Mouse (Mus musculus) bone marrow, adult 2 months (tissue): ENCODE measurements around the gene Fbxl15. TPM values are rescaled to one million over a fixed set of nuclear protein-coding genes. Genes with fewer than 3 reads are reported as not detected.

Source experiments
- H3K27ac ChIP-seq: fragments of 200-500 bp; 2 replicates; pipeline ENCODE4 v1.5.1; 2012; ENCODE audit warnings: low read depth, mild to moderate bottlenecking, control low read depth, inconsistent platforms, low read length; ENCODE audit not compliant: control insufficient read depth, poor library complexity, insufficient read depth
- H3K4me1 ChIP-seq: fragments of 200-500 bp; 2 replicates; pipeline ENCODE4 v1.6.1; 2011; ENCODE audit warnings: low read length; ENCODE audit not compliant: control insufficient read depth, insufficient read depth
- H3K4me3 ChIP-seq: fragments of 200-500 bp; replicated peaks from 2 replicates; pipeline ENCODE3; 2011; ENCODE audit warnings: mild to moderate bottlenecking, low read depth, low read length, control low read depth; ENCODE audit not compliant: control insufficient read depth
- CTCF ChIP-seq: fragments of 200-500 bp; IDR thresholded peaks from 2 replicates; pipeline ENCODE4 v1.5.1; 2011; ENCODE audit warnings: low read length, control low read depth; ENCODE audit not compliant: control insufficient read depth, insufficient read depth
- POLR2A ChIP-seq: fragments of 200-500 bp; IDR thresholded peaks from 2 replicates; pipeline ENCODE4 v1.6.1; 2011; ENCODE audit warnings: low read depth, mild to moderate bottlenecking, control low read depth, low read length, borderline replicate concordance; ENCODE audit not compliant: control insufficient read depth
- WGBS: fragments of 180-500 bp; shearing (Covaris S2); methylation state at CpG from one replicate; pipeline ENCODE4 v1.1.7; 2018; 5-methylcytosine and 5-hydroxymethylcytosine counted together
- polyA plus RNA-seq: library from polyadenylated mRNA; stranded (reverse); fragments of >200 nt; gene quantifications from 2 replicates; pipeline ENCODE4 v1.2.4, GENCODE M21; 2011; ENCODE audit warnings: low replicate concordance; ENCODE audit not compliant: missing spikeins, insufficient read depth, insufficient read length

The Fbxl15 gene
- polyA plus RNA-seq, 1 experiment = 1.2 TPM

DNA sequence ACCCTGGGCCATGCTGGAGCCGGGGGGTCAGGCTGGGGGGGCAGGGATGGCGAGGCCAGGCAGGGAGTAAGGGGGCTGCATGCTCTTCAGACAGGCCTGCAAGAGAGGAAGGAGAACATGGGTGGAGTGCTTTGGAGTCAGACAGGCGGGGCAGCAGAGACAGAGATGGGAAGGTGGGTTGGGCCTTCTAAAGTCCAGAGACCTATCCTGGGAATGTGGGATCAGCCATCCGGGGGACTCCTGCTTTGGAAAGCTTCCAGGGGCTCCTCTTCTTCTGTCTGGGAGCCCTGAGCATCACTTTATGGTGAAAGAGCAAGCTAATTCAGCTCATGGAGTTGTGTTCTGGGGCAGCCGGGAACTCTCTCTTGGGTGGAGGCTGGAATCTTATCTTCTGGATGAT is 3.1 kb upstream of the Fbxl15 start:
- H3K27ac ChIP-seq = no peak overlapping the region
- H3K4me3 ChIP-seq = no peak overlapping the region
- TF ChIP-seq POLR2A = no peak
- TF ChIP-seq CTCF = no peak
- H3K4me1 ChIP-seq = peaks cover 4% of the 10 kb centered on the region; the same call in 1 of the 2 replicates
- 72% methylated on average over 5 of the region's 5 CpGs for WGBS

DNA sequence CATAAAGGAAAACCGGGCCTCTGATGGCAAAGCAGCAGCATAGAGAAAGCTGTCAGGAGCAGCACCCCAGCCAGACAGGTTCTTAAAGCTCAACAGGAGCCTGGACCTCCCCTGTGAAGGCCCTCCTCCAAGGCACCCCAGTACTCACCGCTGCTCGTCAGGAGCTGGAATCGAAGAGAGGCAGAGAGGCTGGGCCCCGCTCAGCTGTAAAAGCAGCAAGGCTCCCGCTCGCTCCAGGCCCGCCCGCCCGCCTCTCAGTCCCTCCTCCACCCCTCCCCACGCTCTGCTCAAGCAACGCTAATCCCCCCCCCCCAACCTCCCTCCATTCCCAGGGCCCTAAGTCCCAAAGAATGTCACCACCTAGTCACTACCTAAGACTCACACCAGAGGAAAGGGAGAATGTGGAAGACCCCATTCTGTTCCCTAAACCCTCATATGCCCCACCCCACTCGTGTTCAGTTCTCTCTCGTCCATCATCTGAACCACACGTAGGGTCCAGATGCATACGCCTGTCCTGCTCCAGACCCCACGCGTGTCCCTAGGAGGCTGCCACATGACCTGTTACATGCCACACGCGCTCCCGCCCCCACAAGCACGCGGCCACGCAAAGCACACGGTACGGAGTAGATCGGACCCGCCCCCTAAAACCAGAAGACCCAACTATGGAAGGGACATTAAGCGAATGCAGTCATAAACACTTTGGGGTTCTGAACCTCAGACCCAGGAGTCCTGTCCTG is 1.8 kb upstream of the Fbxl15 start:
- TF ChIP-seq POLR2A = no peak
- no peak for TF ChIP-seq CTCF
- WGBS = 18% methylated on average over 29 of the region's 29 CpGs
- H3K27ac ChIP-seq = no peak overlapping the region
- H3K4me3 ChIP-seq = no peak overlapping the region
- H3K4me1 ChIP-seq = peaks cover 4% of the 10 kb centered on the region; the same call in 1 of the 2 replicates

DNA sequence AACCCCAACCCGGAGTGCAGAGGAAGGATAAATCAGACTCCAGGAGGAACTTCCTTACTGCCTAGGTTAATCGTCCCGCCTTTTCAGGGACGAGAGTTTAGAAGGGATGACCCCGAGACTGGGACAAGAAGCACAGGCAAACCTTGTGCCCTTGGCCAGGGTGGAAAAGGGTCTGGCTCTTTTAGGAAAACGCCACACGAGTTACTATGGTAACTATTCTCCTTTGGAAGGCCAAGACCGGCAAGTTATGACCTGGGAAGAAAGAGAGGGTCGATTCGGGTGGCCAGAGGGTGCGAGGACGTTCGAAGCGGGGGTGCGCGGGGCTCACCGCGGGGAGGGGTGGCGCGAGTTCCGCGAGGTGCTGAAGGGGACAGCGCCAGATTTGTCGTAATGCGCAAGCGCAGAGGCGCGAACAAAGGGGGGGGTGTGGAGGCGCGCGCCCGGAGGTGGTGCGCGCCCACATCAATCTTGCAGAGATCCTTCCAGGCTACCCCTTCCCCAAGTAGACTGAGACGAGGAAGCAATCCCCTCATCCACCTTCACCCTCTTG is 1.2 kb upstream of the Fbxl15 start, which contains the start of gene Psd:
Psd (minus strand) TSS at position 401 of the 550 bp plus-strand sequence.
- TF ChIP-seq CTCF (no peak), POLR2A (no peak)
- WGBS = under 1% methylated on average over 35 of the region's 35 CpGs
- H3K4me1 ChIP-seq = peaks cover 4% of the 10 kb centered on the region; the same call in 1 of the 2 replicates
- H3K27ac ChIP-seq = peak within 1 kb of the TSS; percentile 94
- peak within 1 kb of the TSS; percentile 99 for H3K4me3 ChIP-seq

DNA sequence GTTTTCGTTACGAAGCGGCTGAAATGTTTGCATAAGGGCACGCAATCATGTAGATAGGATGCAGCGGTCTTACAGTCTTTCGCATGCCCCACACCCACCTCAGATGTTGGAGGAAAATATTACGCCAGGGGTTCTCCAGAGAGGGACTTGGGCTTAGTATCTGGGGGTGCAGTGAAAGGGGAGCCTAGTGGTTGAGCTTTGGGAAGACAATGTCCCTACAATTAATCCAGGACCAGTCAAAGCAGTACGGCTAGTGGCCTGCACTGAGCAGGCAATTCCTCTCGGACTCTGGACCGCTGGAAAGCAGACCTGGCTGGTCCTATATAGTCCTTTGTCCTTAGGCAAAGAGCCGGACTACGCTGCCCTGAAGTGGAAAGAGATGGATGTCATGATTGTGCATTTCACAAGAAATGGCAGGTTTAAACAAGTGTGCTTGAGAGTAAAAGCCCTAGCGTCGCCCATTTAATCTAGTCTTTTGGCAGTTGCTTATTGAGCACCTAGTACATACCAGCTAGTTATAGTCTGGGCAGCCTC is 386 bp upstream of the Fbxl15 start:
- TF ChIP-seq POLR2A (no peak), CTCF (no peak)
- Histone ChIP-seq H3K4me3 (peak overlapping the region; percentile 99), H3K4me1 (peaks cover 4% of the 10 kb centered on the region; the same call in 1 of the 2 replicates), H3K27ac (peak overlapping the region; percentile 94; the same call in 1 of the 2 replicates)
- 28% methylated on average over 14 of the region's 14 CpGs for WGBS

DNA sequence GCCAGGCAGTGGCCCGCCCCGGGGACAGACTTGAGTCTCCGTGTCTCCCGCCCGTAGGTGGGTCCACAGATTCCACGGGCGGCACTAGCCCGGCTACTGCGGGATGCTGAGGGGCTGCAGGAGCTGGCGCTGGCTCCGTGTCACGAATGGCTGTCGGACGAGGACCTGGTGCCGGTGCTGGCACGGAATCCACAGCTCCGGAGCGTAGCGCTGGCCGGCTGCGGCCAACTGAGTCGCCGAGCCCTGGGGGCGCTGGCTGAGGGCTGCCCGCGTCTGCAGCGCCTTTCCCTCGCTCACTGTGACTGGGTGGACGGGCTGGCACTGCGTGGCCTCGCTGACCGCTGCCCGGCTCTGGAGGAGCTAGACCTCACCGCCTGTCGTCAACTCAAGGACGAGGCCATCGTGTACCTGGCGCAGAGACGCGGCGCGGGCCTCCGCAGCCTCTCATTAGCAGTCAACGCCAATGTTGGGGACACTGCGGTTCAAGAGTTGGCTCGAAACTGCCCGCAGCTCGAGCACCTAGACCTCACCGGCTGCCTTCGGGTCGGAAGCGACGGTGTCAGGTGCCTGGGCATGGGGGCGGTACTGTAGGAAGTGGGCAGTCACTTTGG is 1.2 kb downstream of the Fbxl15 start:
- peak overlapping the region; percentile 99 for H3K4me3 ChIP-seq
- peak overlapping the region; percentile 94; the same call in 1 of the 2 replicates for H3K27ac ChIP-seq
- WGBS = 1% methylated on average over 54 of the region's 54 CpGs
- H3K4me1 ChIP-seq = peaks cover 4% of the 10 kb centered on the region; the same call in 1 of the 2 replicates
- TF ChIP-seq POLR2A (no peak), CTCF (no peak)

DNA sequence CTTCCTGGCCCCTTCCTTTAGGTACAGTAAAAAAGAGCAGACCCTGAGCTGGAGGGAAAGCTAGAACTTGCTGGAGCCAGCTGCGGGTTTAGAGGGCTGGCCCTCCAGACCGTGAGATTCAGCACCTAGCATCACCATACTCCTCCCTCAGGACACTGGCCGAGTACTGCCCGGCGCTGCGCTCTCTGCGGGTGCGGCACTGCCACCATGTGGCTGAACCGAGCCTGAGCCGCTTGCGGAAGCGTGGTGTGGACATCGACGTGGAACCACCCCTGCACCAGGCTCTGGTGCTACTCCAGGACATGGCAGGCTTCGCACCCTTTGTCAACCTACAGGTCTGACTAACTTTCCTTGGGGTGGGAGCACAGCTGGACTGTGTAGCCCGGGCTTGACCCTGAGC is 2.0 kb downstream of the Fbxl15 start:
- WGBS = 4% methylated on average over 16 of the region's 16 CpGs
- TF ChIP-seq POLR2A (peak; percentile 43; the same call in 1 of the 2 replicates), CTCF (peak; percentile 99)
- Histone ChIP-seq H3K4me3 (no peak overlapping the region), H3K27ac (no peak overlapping the region), H3K4me1 (peaks cover 4% of the 10 kb centered on the region; the same call in 1 of the 2 replicates)

DNA sequence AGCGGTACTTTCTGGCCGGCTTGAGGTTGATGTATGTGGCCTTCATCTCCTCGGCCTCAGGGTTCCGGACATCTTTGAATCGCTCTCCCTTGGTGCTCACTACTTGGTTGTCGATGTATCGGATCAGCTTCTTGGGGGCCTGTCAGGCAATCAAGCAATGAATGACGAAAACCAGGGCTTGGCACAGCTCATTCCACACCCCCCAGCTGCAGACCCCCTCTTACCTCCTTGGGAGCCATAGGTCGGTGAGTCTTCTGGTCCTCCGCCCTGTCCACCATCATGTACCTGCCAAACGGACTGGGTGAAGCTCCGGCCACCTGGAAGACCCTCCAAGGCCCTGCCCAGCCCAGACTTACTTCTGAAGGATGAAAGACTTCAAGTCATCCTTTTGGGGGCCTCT is 2.7 kb downstream of the Fbxl15 start:
- TF ChIP-seq CTCF (no peak), POLR2A (no peak)
- H3K4me1 ChIP-seq = peaks cover 4% of the 10 kb centered on the region; the same call in 1 of the 2 replicates

DNA sequence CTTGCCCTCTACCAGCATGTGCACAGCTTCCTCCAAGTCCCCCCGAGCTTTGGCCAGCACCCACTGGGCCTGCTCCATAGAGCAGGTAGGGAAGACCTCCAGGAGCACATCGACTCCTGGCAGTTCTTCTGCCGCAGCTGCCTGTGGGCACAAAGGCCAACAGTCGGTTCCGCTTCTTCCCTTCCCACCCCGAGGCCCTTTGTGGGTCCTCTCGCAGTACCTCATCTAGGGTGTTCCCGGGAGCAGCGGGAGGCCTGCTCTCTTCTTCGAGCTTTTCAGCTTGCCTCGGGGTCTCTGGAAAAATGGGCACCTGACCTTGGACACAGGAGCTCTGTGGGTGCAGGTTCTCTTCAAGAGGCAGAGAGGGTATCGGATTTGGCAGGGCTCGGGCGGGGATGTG is 3.3 kb downstream of the Fbxl15 start:
- whole genome bisulfite sequencing = 84% methylated on average over 14 of the region's 14 CpGs
- Histone ChIP-seq H3K4me1 (peaks cover 4% of the 10 kb centered on the region; the same call in 1 of the 2 replicates), H3K4me3 (no peak overlapping the region), H3K27ac (no peak overlapping the region)
- no peak for TF ChIP-seq CTCF
- TF ChIP-seq POLR2A = no peak

More for the DNA sequence above, 2.7 kb downstream of the Fbxl15 start:
- Histone ChIP-seq H3K27ac (no peak overlapping the region), H3K4me3 (no peak overlapping the region)
- WGBS = 90% methylated on average over 12 of the region's 12 CpGs
